Mouse (Mus musculus) cortical plate, adult 2 months (tissue): ENCODE measurements around the gene Olfr1368.

Source experiments
- CTCF ChIP-seq: fragments of 200-500 bp; IDR thresholded peaks from 2 replicates; pipeline ENCODE4 v1.5.1; 2011; ENCODE audit warnings: mild to moderate bottlenecking, control low read depth, low read length; ENCODE audit not compliant: insufficient read depth; ENCODE audit errors: extremely low read depth
- POLR2A ChIP-seq: fragments of 200-500 bp; IDR thresholded peaks from 2 replicates; pipeline ENCODE4 v1.6.1; 2011; ENCODE audit warnings: mild to moderate bottlenecking, low read length, control low read depth; ENCODE audit not compliant: insufficient read depth; ENCODE audit errors: extremely low read depth

- no peak for TF ChIP-seq POLR2A
- TF ChIP-seq CTCF, result no peak
These were observed 13.8 kb upstream of the Olfr1368 start for GRCm38 (mm10) chr13:21159475-21159819.
